Mouse (Mus musculus): ENCODE data around the gene Immp1l. TPM values are rescaled to one million over a fixed set of nuclear protein-coding genes. Genes with fewer than 3 reads are reported as not detected.

The Immp1l gene
- polyA plus RNA-seq, 1 experiment from 2014 or later = 112 TPM

DNA sequence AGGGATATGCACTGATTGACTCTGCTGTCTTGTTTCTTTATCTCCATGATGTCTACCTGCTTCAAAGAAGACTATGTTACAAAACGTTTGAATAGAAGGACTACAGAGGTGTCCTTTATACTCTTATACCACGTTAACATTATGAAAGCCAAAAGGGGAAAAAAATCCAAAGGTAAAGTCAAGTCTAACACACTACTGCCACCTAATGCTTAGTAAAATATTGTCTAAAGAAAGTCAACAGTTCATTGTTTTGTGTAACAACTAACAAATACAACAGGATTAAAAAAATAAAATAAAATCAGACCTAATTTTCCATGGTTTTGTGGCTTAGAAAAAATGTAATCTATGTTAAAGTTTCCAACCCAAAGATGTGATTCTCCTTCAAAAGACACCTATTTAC, 83.6 kb downstream of the Immp1l start:
- Histone ChIP-seq H3K27me3 (ENCODE audit: control insufficient read depth, insufficient read depth, low read length) (no peaks in the 10 kb centered on the region), H3K4me2 (ENCODE audit: low read depth, low read length) (no peak overlapping the region), H3K4me3 (replicated peaks; ENCODE audit: low read length) (no peak overlapping the region), H3K4me1 (ENCODE audit: control insufficient read depth, insufficient read depth, low read length) (no peaks in the 10 kb centered on the region), H3K27ac (ENCODE audit: low read length) (no peak overlapping the region), H3K36me3 (ENCODE audit: control insufficient read depth, insufficient read depth, low read length) (no peaks in the 10 kb centered on the region), H3K9me3 (replicated peaks; ENCODE audit: control insufficient read depth, low read length) (no peaks in the 10 kb centered on the region), H3K9ac (ENCODE audit: low read length) (no peak overlapping the region)
- 22% methylated on average over 2 of the region's 2 CpGs for WGBS
- no peak for ATAC-seq (ENCODE audit: insufficient read depth, low FRiP score)

DNA sequence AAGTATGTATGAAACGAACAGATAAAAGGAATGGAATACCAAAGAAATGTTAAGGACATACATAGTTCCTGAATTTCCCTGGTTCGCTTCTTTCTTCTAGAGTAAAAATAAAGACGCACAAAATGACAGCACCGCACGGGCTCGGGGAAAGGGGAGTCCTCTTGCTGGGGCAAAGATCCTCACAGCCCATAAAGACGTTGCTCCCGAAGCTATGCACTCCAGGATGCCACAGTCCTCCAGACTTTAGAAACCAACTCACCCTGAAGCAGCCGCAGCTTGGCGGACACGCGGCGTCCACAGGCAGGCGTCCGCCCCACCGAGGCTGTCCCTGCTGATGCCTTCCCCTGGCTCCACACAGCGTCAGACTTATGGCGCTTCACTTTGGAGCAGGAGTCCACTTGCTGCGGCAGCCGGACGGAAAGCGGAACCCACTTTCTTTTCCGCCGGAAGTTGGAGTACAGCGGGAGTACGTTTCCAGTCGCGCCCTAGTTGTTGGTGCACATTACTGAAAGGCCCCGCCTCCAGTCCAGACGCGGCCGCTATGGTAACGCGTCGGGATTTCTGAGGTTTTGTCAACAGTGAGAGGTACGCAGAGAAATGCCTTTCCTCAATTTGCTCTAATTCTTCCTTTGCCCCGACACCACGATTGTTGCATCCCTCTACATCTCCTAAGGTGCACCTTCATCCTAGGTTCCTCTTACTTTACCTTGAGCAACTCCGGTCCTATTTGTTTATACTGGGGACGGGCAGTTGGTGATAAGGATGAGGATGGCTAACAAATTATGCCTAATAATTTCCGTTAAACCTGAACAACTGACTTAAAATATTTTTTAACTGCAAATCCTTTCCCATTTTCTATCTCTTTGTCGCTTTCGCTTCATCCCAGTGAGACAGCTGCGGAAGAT, 98.6 kb downstream of the Immp1l start, which contains the start of gene Dnajc24:
Gene Dnajc24 (minus strand): TSS at position 715 of the 905 bp plus-strand sequence.
- WGBS = 1% methylated on average over 44 of the region's 44 CpGs
- no peaks in the 10 kb centered on the region for H3K27me3 ChIP-seq (ENCODE audit: control insufficient read depth, insufficient read depth, low read length)
- peak; percentile 98 for ATAC-seq (ENCODE audit: insufficient read depth, low FRiP score)
- H3K9ac ChIP-seq (ENCODE audit: low read length) = peak within 1 kb of the TSS; percentile 91
- H3K4me1 ChIP-seq (ENCODE audit: control insufficient read depth, insufficient read depth, low read length) = no peaks in the 10 kb centered on the region
- peak within 1 kb of the TSS; percentile 76 for H3K27ac ChIP-seq (ENCODE audit: low read length)
- H3K9me3 ChIP-seq (replicated peaks; ENCODE audit: control insufficient read depth, low read length) = no peaks in the 10 kb centered on the region
- peak within 1 kb of the TSS; percentile 88 for H3K4me3 ChIP-seq (replicated peaks; ENCODE audit: low read length)
- H3K4me2 ChIP-seq (ENCODE audit: low read depth, low read length) = peak within 1 kb of the TSS; percentile 45
- no peaks in the 10 kb centered on the region for H3K36me3 ChIP-seq (ENCODE audit: control insufficient read depth, insufficient read depth, low read length)

DNA sequence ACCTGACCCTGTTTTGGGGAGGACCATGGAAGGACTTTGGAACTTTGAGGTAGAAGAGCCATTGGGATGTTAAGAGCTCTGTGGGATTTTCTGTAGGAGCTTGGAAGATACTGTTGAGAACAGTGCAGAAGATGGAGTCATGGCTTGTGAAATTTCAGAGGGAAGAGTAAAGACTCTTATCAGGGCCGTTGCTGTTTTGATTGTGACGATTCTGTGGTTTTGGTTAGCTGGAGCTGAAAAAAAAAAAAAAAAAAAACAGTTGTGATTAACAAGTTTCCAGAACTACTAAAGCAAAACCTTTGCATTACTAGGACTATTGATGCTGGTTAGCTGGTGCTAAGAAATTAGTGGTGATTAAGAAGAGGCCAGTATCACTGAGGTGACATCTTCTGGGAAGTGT, 104.0 kb downstream of the Immp1l start:
- Histone ChIP-seq H3K27me3 (ENCODE audit: control insufficient read depth, insufficient read depth, low read length) (no peaks in the 10 kb centered on the region), H3K27ac (ENCODE audit: low read length) (no peak overlapping the region), H3K4me2 (ENCODE audit: low read depth, low read length) (no peak overlapping the region), H3K9me3 (replicated peaks; ENCODE audit: control insufficient read depth, low read length) (no peaks in the 10 kb centered on the region), H3K36me3 (ENCODE audit: control insufficient read depth, insufficient read depth, low read length) (no peaks in the 10 kb centered on the region), H3K4me1 (ENCODE audit: control insufficient read depth, insufficient read depth, low read length) (no peaks in the 10 kb centered on the region), H3K9ac (ENCODE audit: low read length) (no peak overlapping the region), H3K4me3 (replicated peaks; ENCODE audit: low read length) (no peak overlapping the region)
- ATAC-seq (ENCODE audit: insufficient read depth, low FRiP score) = no peak
- WGBS = 60% methylated on average over 2 of the region's 2 CpGs

Small RNAs within 50 kb of the gene (microRNA-seq; reads per million reads assigned to microRNA genes)
- not detected for gene Gm22002

Other genes with a start within 250 kb of the Immp1l start
- gene Pax6, start 235.7 kb upstream of the Immp1l start, polyA plus RNA-seq (2015; fragmentation: Nextera tagmentation; extraction: Ambion mirVana) = 1.4 and 1.7 TPM in 2 replicates
- gene Elp4, start 74 bp upstream of the Immp1l start, polyA plus RNA-seq (2015; fragmentation: Nextera tagmentation; extraction: Ambion mirVana) = 31.1 and 32.2 TPM in 2 replicates
- gene Dnajc24, start 98.9 kb downstream of the Immp1l start, polyA plus RNA-seq (2015; fragmentation: Nextera tagmentation; extraction: Ambion mirVana) = 28.9 and 37.5 TPM in 2 replicates

Measured in stomach, embryonic 16.5 days (tissue).